Mouse (Mus musculus): Measurements from ENCODE around the gene Bcam.

Gene Bcam

GRCm38 (mm10) chr7:19751070-19751383, 19.8 kb downstream of the Bcam start:
- DNase-seq = no peak

- peak; percentile 75 to 76 for DNase-seq
Observed at GRCm38 (mm10) chr7:19750217-19751069, 20.4 kb downstream of the Bcam start, which contains the start of gene Nectin2. TSS of gene Nectin2 (minus strand) at chr7:19750483.

- DNase-seq = peak; percentile 83 to 84
Observed at GRCm38 (mm10) chr7:19749389-19750216, 21.2 kb downstream of the Bcam start.

- no peak for DNase-seq
Observed at GRCm38 (mm10) chr7:19748219-19749195, 22.3 kb downstream of the Bcam start.

- DNase-seq = no peak
Observed at GRCm38 (mm10) chr7:19747420-19748218, 23.2 kb downstream of the Bcam start.

GRCm38 (mm10) chr7:19746426-19747201, 24.2 kb downstream of the Bcam start:
- DNase-seq = no peak

GRCm38 (mm10) chr7:19745971-19746370, 24.8 kb downstream of the Bcam start:
- no peak for DNase-seq

- DNase-seq = no peak
Observed at GRCm38 (mm10) chr7:19744590-19745385, 26.0 kb downstream of the Bcam start.

GRCm38 (mm10) chr7:19743791-19744190, 27.0 kb downstream of the Bcam start:
- no peak for DNase-seq

GRCm38 (mm10) chr7:19742468-19742867, 28.3 kb downstream of the Bcam start:
- no peak for DNase-seq

- no peak for DNase-seq
Observed at GRCm38 (mm10) chr7:19741329-19742031, 29.3 kb downstream of the Bcam start.

- DNase-seq = peak in 1 of 2 experiments; percentile 23
Observed at GRCm38 (mm10) chr7:19740269-19740668, 30.5 kb downstream of the Bcam start.

- DNase-seq = no peak
Observed at GRCm38 (mm10) chr7:19738771-19739170, 32.0 kb downstream of the Bcam start.

GRCm38 (mm10) chr7:19736389-19737057, 34.3 kb downstream of the Bcam start:
- DNase-seq = no peak

GRCm38 (mm10) chr7:19734178-19734666, 36.6 kb downstream of the Bcam start:
- no peak for DNase-seq

- DNase-seq = no peak
Observed at GRCm38 (mm10) chr7:19726541-19726940, 44.3 kb downstream of the Bcam start.

GRCm38 (mm10) chr7:19724167-19724566, 46.6 kb downstream of the Bcam start:
- DNase-seq = no peak

GRCm38 (mm10) chr7:19722754-19723195, 48.0 kb downstream of the Bcam start:
- no peak for DNase-seq

GRCm38 (mm10) chr7:19719200-19719599, 51.6 kb downstream of the Bcam start:
- no peak for DNase-seq

Measured in B cell, adult 2 months (primary cell).